Mouse (Mus musculus): ENCODE data around the gene Ankrd11. TPM values are rescaled to one million over a fixed set of nuclear protein-coding genes. Genes with fewer than 3 reads are reported as not detected.

The Ankrd11 gene
- polyA plus RNA-seq, 1 experiment from 2014 or later = 94.4 TPM

DNA sequence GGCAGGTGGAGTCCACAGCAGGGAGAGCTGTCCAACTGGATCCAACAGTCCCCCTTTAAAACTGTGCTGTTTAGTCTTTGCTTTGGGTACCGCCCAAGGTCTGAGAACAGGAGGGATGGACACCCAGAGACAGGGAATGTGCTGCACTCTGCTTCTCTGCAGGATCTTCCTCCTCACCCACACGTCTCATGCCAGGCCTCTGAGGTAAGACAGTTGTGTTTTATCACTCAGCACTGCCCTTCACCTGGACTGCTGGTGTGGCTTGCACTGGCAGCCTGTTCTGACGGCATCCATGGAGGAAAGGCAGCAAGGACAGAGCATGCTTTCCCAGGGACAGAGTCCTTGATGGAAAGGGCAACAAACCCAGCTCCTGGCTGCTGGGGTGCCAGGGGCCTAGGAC, 139.5 kb downstream of the Ankrd11 start:
- DNase-seq (ENCODE audit: low spot score) (no peak), ATAC-seq (replicated peaks; ENCODE audit: low FRiP score) (no peak)
- Histone ChIP-seq H3K36me3 (ENCODE audit: control insufficient read depth, insufficient read depth, low read length) (peaks cover 8% of the 10 kb centered on the region; the same call in 1 of the 2 replicates), H3K4me3 (ENCODE audit: low read depth, low read length) (no peak overlapping the region), H3K4me1 (replicated peaks; ENCODE audit: control insufficient read depth, insufficient read depth, low read length) (no peaks in the 10 kb centered on the region), H3K4me2 (ENCODE audit: low read depth, low read length, severe bottlenecking) (no peak overlapping the region), H3K9me3 (ENCODE audit: control insufficient read depth, low read length) (no peaks in the 10 kb centered on the region), H3K27me3 (ENCODE audit: control insufficient read depth, insufficient read depth, low read length) (no peaks in the 10 kb centered on the region), H3K27ac (ENCODE audit: low read depth, low read length) (no peak overlapping the region), H3K9ac (ENCODE audit: low read length) (no peak overlapping the region)
- 63% methylated on average over 3 of the region's 3 CpGs for WGBS

DNA sequence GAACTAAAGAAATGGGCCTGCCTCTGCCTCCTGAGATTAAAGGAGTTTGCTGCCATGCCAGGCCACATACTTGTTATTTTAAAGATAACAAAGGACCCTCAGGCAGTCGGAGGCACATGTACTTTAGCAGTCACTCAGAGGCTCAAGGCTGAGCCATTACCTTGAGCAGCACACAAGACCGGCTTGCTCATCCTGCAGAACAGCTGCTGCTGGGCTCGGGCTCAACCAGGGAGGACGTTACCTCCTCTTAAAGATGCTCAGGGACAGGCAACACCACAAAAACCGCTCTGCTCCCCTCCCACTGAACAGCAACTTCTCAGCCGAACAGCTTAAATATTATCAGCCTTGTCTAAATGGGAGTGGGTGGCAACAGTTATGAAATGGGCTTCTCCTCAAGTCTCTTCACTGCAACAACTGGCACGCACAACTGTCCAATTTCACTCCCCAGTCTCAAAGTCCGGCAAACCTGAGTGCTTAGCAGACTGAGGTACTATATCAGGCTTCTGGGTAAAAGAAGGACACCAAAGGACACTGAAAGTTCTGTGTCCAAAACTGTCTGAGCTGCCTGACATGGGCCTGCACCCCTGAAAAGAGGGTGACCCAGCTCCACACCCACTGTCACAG, 140.1 kb downstream of the Ankrd11 start:
- H3K4me2 ChIP-seq (ENCODE audit: low read depth, low read length, severe bottlenecking) = no peak overlapping the region
- H3K4me1 ChIP-seq (replicated peaks; ENCODE audit: control insufficient read depth, insufficient read depth, low read length) = no peaks in the 10 kb centered on the region
- no peak for ATAC-seq (replicated peaks; ENCODE audit: low FRiP score)
- no peaks in the 10 kb centered on the region for H3K27me3 ChIP-seq (ENCODE audit: control insufficient read depth, insufficient read depth, low read length)
- no peak for DNase-seq (ENCODE audit: low spot score)
- no peak overlapping the region for H3K9ac ChIP-seq (ENCODE audit: low read length)
- no peak overlapping the region for H3K4me3 ChIP-seq (ENCODE audit: low read depth, low read length)
- no peaks in the 10 kb centered on the region for H3K9me3 ChIP-seq (ENCODE audit: control insufficient read depth, low read length)
- H3K27ac ChIP-seq (ENCODE audit: low read depth, low read length) = no peak overlapping the region
- 87% methylated on average over 8 of the region's 8 CpGs for WGBS
- peaks cover 8% of the 10 kb centered on the region; the same call in 1 of the 2 replicates for H3K36me3 ChIP-seq (ENCODE audit: control insufficient read depth, insufficient read depth, low read length)

DNA sequence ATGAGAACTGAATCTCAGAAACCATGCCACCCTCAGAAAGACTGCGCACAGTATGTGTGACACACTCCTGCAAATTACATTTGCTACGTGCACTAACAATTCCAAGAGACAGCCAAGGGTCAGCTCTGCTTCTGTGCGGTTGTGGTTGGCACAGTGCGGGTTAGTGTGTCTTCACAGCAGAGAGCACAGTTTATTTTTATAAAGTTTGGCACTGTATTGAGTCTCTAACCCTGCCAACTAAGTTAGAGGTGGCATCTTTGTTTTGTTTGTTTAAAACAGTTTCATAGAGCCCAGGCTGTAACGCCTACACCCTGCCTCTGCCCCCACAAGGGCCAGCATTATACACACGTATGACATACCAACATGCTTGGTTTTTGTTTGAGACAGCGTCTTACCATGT, 140.6 kb downstream of the Ankrd11 start:
- Histone ChIP-seq H3K36me3 (ENCODE audit: control insufficient read depth, insufficient read depth, low read length) (peaks cover 8% of the 10 kb centered on the region; the same call in 1 of the 2 replicates), H3K4me2 (ENCODE audit: low read depth, low read length, severe bottlenecking) (no peak overlapping the region), H3K9me3 (ENCODE audit: control insufficient read depth, low read length) (no peaks in the 10 kb centered on the region), H3K4me3 (ENCODE audit: low read depth, low read length) (no peak overlapping the region), H3K27me3 (ENCODE audit: control insufficient read depth, insufficient read depth, low read length) (no peaks in the 10 kb centered on the region), H3K9ac (ENCODE audit: low read length) (no peak overlapping the region), H3K27ac (ENCODE audit: low read depth, low read length) (no peak overlapping the region), H3K4me1 (replicated peaks; ENCODE audit: control insufficient read depth, insufficient read depth, low read length) (no peaks in the 10 kb centered on the region)
- DNase-seq (ENCODE audit: low spot score) (no peak), ATAC-seq (replicated peaks; ENCODE audit: low FRiP score) (no peak)
- WGBS = 93% methylated on average over 7 of the region's 7 CpGs

DNA sequence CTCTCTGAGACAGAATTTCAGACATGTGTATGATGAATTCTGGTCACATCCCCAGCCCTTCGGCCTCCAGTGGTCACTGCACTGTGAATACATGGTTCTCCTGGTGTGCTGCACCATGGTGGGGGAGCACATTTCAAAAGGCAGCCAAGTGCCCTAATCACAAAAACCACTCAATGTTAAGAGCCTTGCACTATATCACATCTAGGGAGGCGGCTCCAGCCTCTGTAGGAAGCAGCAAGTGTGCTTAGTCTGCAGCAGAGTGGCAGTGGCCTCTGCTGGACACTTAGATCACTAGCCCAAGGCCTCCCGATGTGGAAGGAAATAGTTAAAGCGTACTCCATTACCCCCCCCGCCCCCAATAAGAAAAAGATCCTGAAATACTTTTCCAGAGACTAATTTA, 143.0 kb downstream of the Ankrd11 start:
- H3K9ac ChIP-seq (ENCODE audit: low read length) = no peak overlapping the region
- no peak overlapping the region for H3K4me2 ChIP-seq (ENCODE audit: low read depth, low read length, severe bottlenecking)
- no peak overlapping the region for H3K27ac ChIP-seq (ENCODE audit: low read depth, low read length)
- ATAC-seq (replicated peaks; ENCODE audit: low FRiP score) (no peak), DNase-seq (ENCODE audit: low spot score) (no peak)
- H3K27me3 ChIP-seq (ENCODE audit: control insufficient read depth, insufficient read depth, low read length) = no peaks in the 10 kb centered on the region
- H3K36me3 ChIP-seq (ENCODE audit: control insufficient read depth, insufficient read depth, low read length) = peaks cover 15% of the 10 kb centered on the region; the same call in 1 of the 2 replicates
- WGBS = 75% methylated on average over 5 of the region's 5 CpGs
- H3K4me1 ChIP-seq (replicated peaks; ENCODE audit: control insufficient read depth, insufficient read depth, low read length) = no peaks in the 10 kb centered on the region
- H3K4me3 ChIP-seq (ENCODE audit: low read depth, low read length) = no peak overlapping the region
- no peaks in the 10 kb centered on the region for H3K9me3 ChIP-seq (ENCODE audit: control insufficient read depth, low read length)

DNA sequence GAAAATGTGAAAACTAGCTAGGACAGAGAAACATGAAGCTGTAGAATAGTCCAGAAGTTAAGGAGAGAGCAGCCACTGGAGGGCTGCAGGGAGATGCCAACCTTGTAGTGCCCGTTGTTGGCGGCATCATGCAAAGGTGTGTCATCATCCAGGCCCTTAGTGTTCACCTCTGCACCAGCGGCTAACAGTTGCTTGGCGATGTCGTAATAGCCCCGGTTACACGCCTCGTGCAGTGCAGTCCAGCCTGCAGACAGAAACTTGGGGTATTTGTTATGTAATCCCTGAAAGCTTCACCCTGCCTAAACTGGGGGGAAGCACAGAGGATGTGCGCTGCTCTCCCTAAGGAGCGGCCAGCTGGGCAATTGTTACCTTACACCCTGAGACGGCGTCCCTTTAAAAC, 143.6 kb downstream of the Ankrd11 start:
- Histone ChIP-seq H3K4me1 (replicated peaks; ENCODE audit: control insufficient read depth, insufficient read depth, low read length) (no peaks in the 10 kb centered on the region), H3K27ac (ENCODE audit: low read depth, low read length) (no peak overlapping the region), H3K9ac (ENCODE audit: low read length) (no peak overlapping the region), H3K36me3 (ENCODE audit: control insufficient read depth, insufficient read depth, low read length) (peaks cover 15% of the 10 kb centered on the region; the same call in 1 of the 2 replicates), H3K27me3 (ENCODE audit: control insufficient read depth, insufficient read depth, low read length) (no peaks in the 10 kb centered on the region), H3K9me3 (ENCODE audit: control insufficient read depth, low read length) (no peaks in the 10 kb centered on the region), H3K4me2 (ENCODE audit: low read depth, low read length, severe bottlenecking) (no peak overlapping the region), H3K4me3 (ENCODE audit: low read depth, low read length) (no peak overlapping the region)
- 94% methylated on average over 12 of the region's 12 CpGs for WGBS
- no peak for ATAC-seq (replicated peaks; ENCODE audit: low FRiP score)
- DNase-seq (ENCODE audit: low spot score) = no peak

DNA sequence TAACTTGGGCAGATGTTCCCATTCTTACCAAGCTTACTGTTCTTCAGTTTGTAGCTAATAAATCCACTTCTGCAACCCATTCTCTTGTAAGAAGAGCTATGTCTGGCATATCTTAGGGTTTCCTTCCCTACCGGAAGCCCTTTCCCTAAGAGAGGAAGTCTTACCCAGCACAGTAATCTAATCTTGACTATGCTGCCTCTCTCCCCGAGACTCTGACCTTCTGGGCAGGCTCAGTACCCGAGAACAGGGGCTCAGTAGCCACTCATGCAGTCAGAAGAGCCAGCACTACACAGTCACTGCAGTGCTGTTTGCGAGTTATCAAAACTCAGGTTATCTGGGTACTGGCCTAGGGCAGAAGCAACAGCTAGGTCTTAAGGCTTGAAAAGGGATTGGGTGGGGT, 144.1 kb downstream of the Ankrd11 start:
- no peak overlapping the region for H3K4me3 ChIP-seq (ENCODE audit: low read depth, low read length)
- no peaks in the 10 kb centered on the region for H3K27me3 ChIP-seq (ENCODE audit: control insufficient read depth, insufficient read depth, low read length)
- ATAC-seq (replicated peaks; ENCODE audit: low FRiP score) (no peak), DNase-seq (ENCODE audit: low spot score) (no peak)
- 85% methylated on average over 4 of the region's 4 CpGs for WGBS
- no peak overlapping the region for H3K4me2 ChIP-seq (ENCODE audit: low read depth, low read length, severe bottlenecking)
- no peak overlapping the region for H3K9ac ChIP-seq (ENCODE audit: low read length)
- peaks cover 17% of the 10 kb centered on the region; the same call in 1 of the 2 replicates for H3K36me3 ChIP-seq (ENCODE audit: control insufficient read depth, insufficient read depth, low read length)
- no peaks in the 10 kb centered on the region for H3K9me3 ChIP-seq (ENCODE audit: control insufficient read depth, low read length)
- H3K4me1 ChIP-seq (replicated peaks; ENCODE audit: control insufficient read depth, insufficient read depth, low read length) = no peaks in the 10 kb centered on the region
- H3K27ac ChIP-seq (ENCODE audit: low read depth, low read length) = no peak overlapping the region

DNA sequence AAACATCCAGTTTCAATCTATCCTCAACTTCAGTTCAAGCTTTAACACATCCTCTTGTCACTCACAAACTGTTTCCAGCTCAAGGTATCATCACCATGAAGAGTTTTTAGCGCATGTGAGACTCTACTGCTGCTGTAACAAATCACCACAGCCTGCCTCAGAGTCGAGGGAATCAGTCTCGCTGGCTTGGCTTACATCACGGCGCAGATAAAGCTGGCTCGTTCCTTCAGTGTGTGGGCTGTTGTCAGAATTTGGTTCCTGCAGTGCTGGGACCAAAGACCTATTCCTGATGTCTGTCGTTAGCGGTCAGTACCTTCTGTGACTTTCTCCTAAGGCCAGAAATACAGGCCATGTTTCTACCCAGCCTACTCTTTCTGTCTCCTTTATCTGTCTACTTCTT, 144.9 kb downstream of the Ankrd11 start:
- Histone ChIP-seq H3K4me2 (ENCODE audit: low read depth, low read length, severe bottlenecking) (no peak overlapping the region), H3K27ac (ENCODE audit: low read depth, low read length) (no peak overlapping the region), H3K36me3 (ENCODE audit: control insufficient read depth, insufficient read depth, low read length) (peaks cover 17% of the 10 kb centered on the region; the same call in 1 of the 2 replicates), H3K4me1 (replicated peaks; ENCODE audit: control insufficient read depth, insufficient read depth, low read length) (no peaks in the 10 kb centered on the region), H3K4me3 (ENCODE audit: low read depth, low read length) (no peak overlapping the region), H3K9ac (ENCODE audit: low read length) (no peak overlapping the region), H3K27me3 (ENCODE audit: control insufficient read depth, insufficient read depth, low read length) (no peaks in the 10 kb centered on the region), H3K9me3 (ENCODE audit: control insufficient read depth, low read length) (no peaks in the 10 kb centered on the region)
- WGBS = 93% methylated on average over 8 of the region's 8 CpGs
- DNase-seq (ENCODE audit: low spot score) (no peak), ATAC-seq (replicated peaks; ENCODE audit: low FRiP score) (no peak)

DNA sequence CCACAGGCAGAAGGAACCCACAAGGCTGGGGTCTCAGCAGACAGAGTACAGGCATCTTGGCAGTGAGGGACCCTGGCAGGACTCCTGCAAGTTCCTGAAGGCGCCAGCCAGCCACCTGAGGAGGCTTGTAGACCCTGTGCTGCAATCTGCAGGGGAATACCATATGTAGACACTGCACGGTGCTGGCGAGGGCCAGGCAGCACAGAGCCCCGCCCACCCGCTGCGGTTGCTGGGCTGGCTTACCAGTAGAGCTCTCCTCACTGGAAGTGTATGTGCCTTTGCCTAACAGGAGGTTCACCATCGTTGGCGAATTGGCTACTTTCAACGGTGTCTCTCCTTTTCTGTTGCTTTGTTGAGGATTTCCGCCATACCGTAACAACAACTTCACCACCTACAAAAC, 145.8 kb downstream of the Ankrd11 start:
- Histone ChIP-seq H3K36me3 (ENCODE audit: control insufficient read depth, insufficient read depth, low read length) (peaks cover 20% of the 10 kb centered on the region; the same call in 1 of the 2 replicates), H3K27ac (ENCODE audit: low read depth, low read length) (no peak overlapping the region), H3K9ac (ENCODE audit: low read length) (no peak overlapping the region), H3K4me2 (ENCODE audit: low read depth, low read length, severe bottlenecking) (no peak overlapping the region), H3K27me3 (ENCODE audit: control insufficient read depth, insufficient read depth, low read length) (no peaks in the 10 kb centered on the region), H3K4me3 (ENCODE audit: low read depth, low read length) (no peak overlapping the region), H3K9me3 (ENCODE audit: control insufficient read depth, low read length) (no peaks in the 10 kb centered on the region), H3K4me1 (replicated peaks; ENCODE audit: control insufficient read depth, insufficient read depth, low read length) (no peaks in the 10 kb centered on the region)
- DNase-seq (ENCODE audit: low spot score) (no peak), ATAC-seq (replicated peaks; ENCODE audit: low FRiP score) (no peak)
- 96% methylated on average over 11 of the region's 11 CpGs for WGBS

DNA sequence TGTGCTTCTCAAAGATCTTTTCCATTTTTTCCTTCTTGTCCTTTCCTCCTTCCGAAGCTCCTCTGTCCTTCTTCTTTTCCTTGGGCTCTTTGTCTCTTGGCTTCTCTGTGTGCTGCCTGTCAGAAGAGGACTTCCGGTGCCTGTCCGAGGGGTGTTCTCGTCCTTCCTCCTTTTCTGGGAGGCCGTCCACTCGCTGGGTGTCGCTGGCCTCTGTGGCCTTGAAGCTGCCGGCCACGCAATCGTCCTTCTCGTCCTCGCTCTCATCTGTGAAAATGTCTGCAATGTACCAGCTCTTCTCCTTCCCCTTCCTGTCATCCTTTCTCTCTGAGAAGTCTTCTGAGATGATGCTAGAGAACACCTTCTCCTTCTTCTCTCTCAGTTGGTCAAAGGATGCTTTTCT, 148.6 kb downstream of the Ankrd11 start:
- DNase-seq (ENCODE audit: low spot score) = no peak
- no peak overlapping the region for H3K27ac ChIP-seq (ENCODE audit: low read depth, low read length)
- peaks cover 17% of the 10 kb centered on the region; the same call in 1 of the 2 replicates for H3K36me3 ChIP-seq (ENCODE audit: control insufficient read depth, insufficient read depth, low read length)
- ATAC-seq (replicated peaks; ENCODE audit: low FRiP score) = no peak
- H3K9me3 ChIP-seq (ENCODE audit: control insufficient read depth, low read length) = no peaks in the 10 kb centered on the region
- H3K4me3 ChIP-seq (ENCODE audit: low read depth, low read length) = no peak overlapping the region
- H3K27me3 ChIP-seq (ENCODE audit: control insufficient read depth, insufficient read depth, low read length) = no peaks in the 10 kb centered on the region
- no peak overlapping the region for H3K9ac ChIP-seq (ENCODE audit: low read length)
- no peaks in the 10 kb centered on the region for H3K4me1 ChIP-seq (replicated peaks; ENCODE audit: control insufficient read depth, insufficient read depth, low read length)
- 92% methylated on average over 12 of the region's 12 CpGs for WGBS
- H3K4me2 ChIP-seq (ENCODE audit: low read depth, low read length, severe bottlenecking) = no peak overlapping the region
